Mouse (Mus musculus): ENCODE data around the gene Elmo2. TPM values are rescaled to one million over a fixed set of nuclear protein-coding genes. Genes with fewer than 3 reads are reported as not detected.

Elmo2 gene
- total RNA-seq, 1 experiment = 21.7 TPM

- DNase-seq (ENCODE audit: low read depth, low spot score) = no peak
- no peak overlapping the region for H3K9ac ChIP-seq (ENCODE audit: insufficient read depth, low read depth, low read length, poor library complexity, severe bottlenecking)
- TF ChIP-seq CHD2 (IDR thresholded peaks at IDR 0.05; ENCODE audit: low read depth, low read length) (no peak), MAFK (IDR thresholded peaks at IDR 0.05; ENCODE audit: insufficient read depth, low read depth, low read length) (no peak), ZNF384 (IDR thresholded peaks at IDR 0.05; ENCODE audit: low read depth, low read length) (no peak), ZC3H11A (IDR thresholded peaks at IDR 0.05; ENCODE audit: borderline replicate concordance, low read depth, low read length) (no peak)
- no peaks in the 10 kb centered on the region; a peak in 2 of 4 replicates for H3K4me1 ChIP-seq (ENCODE audit: control insufficient read depth in 2 of 2, insufficient read depth in 2 of 2, low read length in 2 of 2, poor library complexity in 1 of 2)
- no peak overlapping the region for H3K27ac ChIP-seq (ENCODE audit: insufficient read depth, low read depth, low read length, poor library complexity, severe bottlenecking)
- in situ Hi-C loops (cut with MboI; ENCODE audit: low sequenced_read_pairs in 2 of 2, unreplicated experiment in 2 of 2) = no loop called here
- no peaks in the 10 kb centered on the region for H3K36me3 ChIP-seq (ENCODE audit: control insufficient read depth, insufficient read depth, low read length, poor library complexity, severe bottlenecking)
- H3K9me3 ChIP-seq (ENCODE audit: control insufficient read depth, insufficient read depth, low read depth, low read length) = no peaks in the 10 kb centered on the region
- no peak overlapping the region for H3K4me3 ChIP-seq (ENCODE audit: insufficient read depth in 1 of 2, low read depth in 1 of 2, low read length in 2 of 2, poor library complexity in 1 of 2, severe bottlenecking in 1 of 2)
Observed at GRCm38 (mm10) chr2:165328746-165329145, 2.5 kb upstream of the Elmo2 start.

- H3K4me3 ChIP-seq (ENCODE audit: insufficient read depth in 1 of 2, low read depth in 1 of 2, low read length in 2 of 2, poor library complexity in 1 of 2, severe bottlenecking in 1 of 2) = peak overlapping the region in 1 of 2 experiments; percentile 86; a peak in 1 of 4 replicates
- TF ChIP-seq HCFC1 (IDR thresholded peaks at IDR 0.05; ENCODE audit: borderline replicate concordance, insufficient read depth, low read length) (no peak), CHD2 (IDR thresholded peaks at IDR 0.05; ENCODE audit: low read depth, low read length) (no peak), ZC3H11A (IDR thresholded peaks at IDR 0.05; ENCODE audit: borderline replicate concordance, low read depth, low read length) (no peak), MAFK (IDR thresholded peaks at IDR 0.05; ENCODE audit: insufficient read depth, low read depth, low read length) (no peak), ZNF384 (IDR thresholded peaks at IDR 0.05; ENCODE audit: low read depth, low read length) (no peak)
- H3K27ac ChIP-seq (ENCODE audit: insufficient read depth, low read depth, low read length, poor library complexity, severe bottlenecking) = no peak overlapping the region
- no peaks in the 10 kb centered on the region for H3K9me3 ChIP-seq (ENCODE audit: control insufficient read depth, insufficient read depth, low read depth, low read length)
- H3K36me3 ChIP-seq (ENCODE audit: control insufficient read depth, insufficient read depth, low read length, poor library complexity, severe bottlenecking) = no peaks in the 10 kb centered on the region
- no peak for DNase-seq (ENCODE audit: low read depth, low spot score)
- no peak overlapping the region for H3K9ac ChIP-seq (ENCODE audit: insufficient read depth, low read depth, low read length, poor library complexity, severe bottlenecking)
- H3K4me1 ChIP-seq (ENCODE audit: control insufficient read depth in 2 of 2, insufficient read depth in 2 of 2, low read length in 2 of 2, poor library complexity in 1 of 2) = peaks cover 0 to 4% of the 10 kb centered on the region in 2 experiments; a peak in 2 of 4 replicates
- in situ Hi-C loops (cut with MboI; ENCODE audit: low sequenced_read_pairs in 2 of 2, unreplicated experiment in 2 of 2) = no loop called here
Observed at GRCm38 (mm10) chr2:165327386-165327785, 1.1 kb upstream of the Elmo2 start.

- no peaks in the 10 kb centered on the region for H3K36me3 ChIP-seq (ENCODE audit: control insufficient read depth, insufficient read depth, low read length, poor library complexity, severe bottlenecking)
- H3K9me3 ChIP-seq (ENCODE audit: control insufficient read depth, insufficient read depth, low read depth, low read length) = no peaks in the 10 kb centered on the region
- DNase-seq (ENCODE audit: low read depth, low spot score) = no peak
- peak overlapping the region; percentile 89 for H3K9ac ChIP-seq (ENCODE audit: insufficient read depth, low read depth, low read length, poor library complexity, severe bottlenecking)
- TF ChIP-seq CHD2 (IDR thresholded peaks at IDR 0.05; ENCODE audit: low read depth, low read length) (no peak), HCFC1 (IDR thresholded peaks at IDR 0.05; ENCODE audit: borderline replicate concordance, insufficient read depth, low read length) (no peak), ZNF384 (IDR thresholded peaks at IDR 0.05; ENCODE audit: low read depth, low read length) (no peak), ZC3H11A (IDR thresholded peaks at IDR 0.05; ENCODE audit: borderline replicate concordance, low read depth, low read length) (no peak), MAFK (IDR thresholded peaks at IDR 0.05; ENCODE audit: insufficient read depth, low read depth, low read length) (no peak)
- H3K4me1 ChIP-seq (ENCODE audit: control insufficient read depth in 2 of 2, insufficient read depth in 2 of 2, low read length in 2 of 2, poor library complexity in 1 of 2) = peaks cover 0 to 13% of the 10 kb centered on the region in 2 experiments; a peak in 3 of 4 replicates
- H3K27ac ChIP-seq (ENCODE audit: insufficient read depth, low read depth, low read length, poor library complexity, severe bottlenecking) = 0 out of 2 replicates have a peak overlapping the region, but pooled peaks have one; percentile 10
- in situ Hi-C loops (cut with MboI; ENCODE audit: low sequenced_read_pairs in 2 of 2, unreplicated experiment in 2 of 2) = no loop called here
- H3K4me3 ChIP-seq (ENCODE audit: insufficient read depth in 1 of 2, low read depth in 1 of 2, low read length in 2 of 2, poor library complexity in 1 of 2, severe bottlenecking in 1 of 2) = peak overlapping the region; percentile 89 to 90
Observed at GRCm38 (mm10) chr2:165325521-165326303, 567 bp downstream of the Elmo2 start.

GRCm38 (mm10) chr2:165323928-165324327 is 2.4 kb downstream of the Elmo2 start:
- no peak overlapping the region for H3K27ac ChIP-seq (ENCODE audit: insufficient read depth, low read depth, low read length, poor library complexity, severe bottlenecking)
- no peaks in the 10 kb centered on the region for H3K36me3 ChIP-seq (ENCODE audit: control insufficient read depth, insufficient read depth, low read length, poor library complexity, severe bottlenecking)
- H3K4me3 ChIP-seq (ENCODE audit: insufficient read depth in 1 of 2, low read depth in 1 of 2, low read length in 2 of 2, poor library complexity in 1 of 2, severe bottlenecking in 1 of 2) = no peak overlapping the region
- in situ Hi-C loops (cut with MboI; ENCODE audit: low sequenced_read_pairs in 2 of 2, unreplicated experiment in 2 of 2) = no loop called here
- no peak overlapping the region for H3K9ac ChIP-seq (ENCODE audit: insufficient read depth, low read depth, low read length, poor library complexity, severe bottlenecking)
- DNase-seq (ENCODE audit: low read depth, low spot score) = no peak
- H3K4me1 ChIP-seq (ENCODE audit: control insufficient read depth in 2 of 2, insufficient read depth in 2 of 2, low read length in 2 of 2, poor library complexity in 1 of 2) = peaks cover 0 to 13% of the 10 kb centered on the region in 2 experiments; a peak in 3 of 4 replicates
- TF ChIP-seq ZNF384 (IDR thresholded peaks at IDR 0.05; ENCODE audit: low read depth, low read length) (no peak), MAFK (IDR thresholded peaks at IDR 0.05; ENCODE audit: insufficient read depth, low read depth, low read length) (no peak), CHD2 (IDR thresholded peaks at IDR 0.05; ENCODE audit: low read depth, low read length) (no peak)
- no peaks in the 10 kb centered on the region for H3K9me3 ChIP-seq (ENCODE audit: control insufficient read depth, insufficient read depth, low read depth, low read length)
